Mouse (Mus musculus) lung, adult 10 weeks (tissue): ENCODE data around the gene Htr2b. TPM values are rescaled to one million over a fixed set of nuclear protein-coding genes. Genes with fewer than 3 reads are reported as not detected.

Source experiments
- polyA plus RNA-seq: library from polyadenylated mRNA; stranded (reverse); fragments of 350-450 nt; fragmentation: Illumina TruSeq; extraction: RNeasy Lipid Tissue Mini Kit (QIAGEN cat#74804); gene quantifications from one replicate; pipeline ENCODE4 v1.2.3, GENCODE M21; 2014; ENCODE audit warnings: low read depth, low replicate concordance; ENCODE audit not compliant: insufficient read depth

Htr2b gene
- polyA plus RNA-seq: 0.79 TPM

GRCm38 (mm10) chr1:86111779-86112178 lies at the start of gene Htr2b:
Gene Htr2b, minus strand, starts transcription at chr1:86111970.

GRCm38 (mm10) chr1:86154133-86154823 lies 42.5 kb upstream of the Htr2b start, which contains the start of gene Armc9:
Gene Armc9, plus strand, starts transcription at chr1:86154780.

GRCm38 (mm10) chr1:86133337-86133736 lies 21.6 kb upstream of the Htr2b start, which contains the start of gene Gm21972:
Gene Gm21972, plus strand, starts transcription at chr1:86133637.

GRCm38 (mm10) chr1:86064271-86064991 lies 47.3 kb downstream of the Htr2b start, which contains the start of gene Psmd1:
Gene Psmd1, plus strand, starts transcription at chr1:86064387.

Other genes starting within 250 kb of the Htr2b start
- 128 TPM for gene Itm2c, start 217.7 kb downstream of the Htr2b start, polyA plus RNA-seq
- not detected for gene 4933407L21Rik, start 183.5 kb downstream of the Htr2b start, polyA plus RNA-seq
- gene Gpr55, start 151.0 kb downstream of the Htr2b start, polyA plus RNA-seq: 0.50 TPM
- gene Spata3, start 95.2 kb downstream of the Htr2b start, polyA plus RNA-seq: not detected
- 0.25 TPM for gene 2810459M11Rik, start 66.1 kb downstream of the Htr2b start, polyA plus RNA-seq
- gene Psmd1, start 47.6 kb downstream of the Htr2b start, polyA plus RNA-seq: 44.3 TPM
- not detected for gene Gm21972, start 21.7 kb upstream of the Htr2b start, polyA plus RNA-seq
- 3.0 TPM for gene Armc9, start 42.8 kb upstream of the Htr2b start, polyA plus RNA-seq
- 4.5 TPM for gene B3gnt7, start 190.9 kb upstream of the Htr2b start, polyA plus RNA-seq
- 97.1 TPM for gene Ncl, start 247.4 kb upstream of the Htr2b start, polyA plus RNA-seq